Mouse (Mus musculus) midbrain, embryonic 14.5 days (tissue): ENCODE measurements around the gene Runx1. TPM values are rescaled to one million over a fixed set of nuclear protein-coding genes. Genes with fewer than 3 reads are reported as not detected.

ENCODE experiments used
- ATAC-seq: fragments of 200-750 bp; cut with Nextera tagmentation; 2 replicates; pipeline ENCODE4 v1.8.0; 2017; ENCODE audit warnings: moderate number of reproducible peaks, moderate library complexity; ENCODE audit not compliant: low FRiP score, low TSS enrichment
- DNase-seq: peaks from one replicate; pipeline ENCODE4 v3.0.0-alpha.2; 2015
- H3K27ac ChIP-seq: fragments of 300-500 bp; sonication (generic); replicated peaks from 2 replicates; pipeline ENCODE4 v1.5.1; 2014; ENCODE audit warnings: mild to moderate bottlenecking, low read depth, low read length, moderate library complexity
- H3K27me3 ChIP-seq: fragments of 300-500 bp; sonication (generic); 2 replicates; pipeline ENCODE4 v1.6.1; 2014; ENCODE audit warnings: low read length, control low read depth, mixed read lengths; ENCODE audit not compliant: control insufficient read depth, insufficient read depth
- H3K36me3 ChIP-seq: fragments of 300-500 bp; sonication (generic); 2 replicates; pipeline ENCODE4 v1.6.1; 2014; ENCODE audit warnings: low read length, control low read depth; ENCODE audit not compliant: control insufficient read depth, insufficient read depth
- H3K4me1 ChIP-seq: fragments of 300-500 bp; sonication (generic); 2 replicates; pipeline ENCODE4 v1.6.1; 2014; ENCODE audit warnings: mild to moderate bottlenecking, antibody characterized with exemption, low read length, control low read depth; ENCODE audit not compliant: control insufficient read depth, insufficient read depth
- H3K4me2 ChIP-seq: fragments of 300-500 bp; sonication (generic); 2 replicates; pipeline ENCODE4 v1.6.1; 2014; ENCODE audit warnings: mild to moderate bottlenecking, low read length, moderate library complexity
- H3K4me3 ChIP-seq: fragments of 300-500 bp; sonication (generic); replicated peaks from 2 replicates; pipeline ENCODE4 v1.5.1; 2014; ENCODE audit warnings: low read depth, low read length
- H3K9ac ChIP-seq: fragments of 300-500 bp; sonication (generic); replicated peaks from 2 replicates; pipeline ENCODE4 v1.6.1; 2014; ENCODE audit warnings: mild to moderate bottlenecking, low read length, moderate library complexity
- H3K9me3 ChIP-seq: fragments of 300-500 bp; sonication (generic); 2 replicates; pipeline ENCODE4 v1.6.1; 2016; ENCODE audit warnings: low read length, control low read depth, mixed read lengths; ENCODE audit not compliant: control insufficient read depth
- WGBS: fragments of 180-500 bp; shearing (Covaris S2); extraction: QIAGEN DNeasy Blood & Tissue Kit; methylation state at CpG from one replicate; pipeline ENCODE4 v1.1.7; 2014; 5-methylcytosine and 5-hydroxymethylcytosine counted together
- polyA plus RNA-seq: library from polyadenylated mRNA; unstranded; fragments of >200 nt; fragmentation: Nextera tagmentation; extraction: Ambion mirVana; gene quantifications from 2 replicates; pipeline ENCODE4 v1.2.1, GENCODE M21; 2014

Runx1 gene
- polyA plus RNA-seq, 1 experiment from 2014 or later, result 0.76 TPM

GRCm38 (mm10) chr16:92609717-92610077, 216.3 kb downstream of the Runx1 start:
- WGBS, result 59% methylated on average over 11 of the region's 11 CpGs
- no peak overlapping the region for H3K4me2 ChIP-seq
- no peaks in the 10 kb centered on the region for H3K36me3 ChIP-seq
- H3K27me3 ChIP-seq, result peaks cover 9% of the 10 kb centered on the region
- H3K9ac ChIP-seq, result no peak overlapping the region
- ATAC-seq (no peak), DNase-seq (no peak)
- peaks cover 12% of the 10 kb centered on the region for H3K4me1 ChIP-seq
- H3K9me3 ChIP-seq, result no peaks in the 10 kb centered on the region
- no peak overlapping the region for H3K4me3 ChIP-seq
- H3K27ac ChIP-seq, result no peak overlapping the region

- no peak overlapping the region for H3K27ac ChIP-seq
- H3K27me3 ChIP-seq, result peaks cover 9% of the 10 kb centered on the region
- H3K4me3 ChIP-seq, result no peak overlapping the region
- 0 out of 2 replicates have a peak overlapping the region, but pooled peaks have one; percentile 15 for H3K4me2 ChIP-seq
- peaks cover 12% of the 10 kb centered on the region for H3K4me1 ChIP-seq
- H3K36me3 ChIP-seq, result no peaks in the 10 kb centered on the region
- ATAC-seq (no peak), DNase-seq (no peak)
- WGBS, result 19% methylated on average over 8 of the region's 8 CpGs
- H3K9ac ChIP-seq, result no peak overlapping the region
- H3K9me3 ChIP-seq, result no peaks in the 10 kb centered on the region
Observed at GRCm38 (mm10) chr16:92609006-92609716, 216.8 kb downstream of the Runx1 start.

- Histone ChIP-seq H3K36me3 (no peaks in the 10 kb centered on the region), H3K4me1 (peaks cover 12% of the 10 kb centered on the region), H3K9ac (no peak overlapping the region), H3K4me2 (0 out of 2 replicates have a peak overlapping the region, but pooled peaks have one; percentile 15), H3K27me3 (peaks cover 9% of the 10 kb centered on the region), H3K27ac (no peak overlapping the region), H3K4me3 (no peak overlapping the region), H3K9me3 (no peaks in the 10 kb centered on the region)
- WGBS, result 38% methylated on average over 14 of the region's 14 CpGs
- ATAC-seq (no peak), DNase-seq (peak; percentile 25)
Observed at GRCm38 (mm10) chr16:92608180-92608960, 217.6 kb downstream of the Runx1 start.

- Histone ChIP-seq H3K27me3 (peaks cover 9% of the 10 kb centered on the region), H3K36me3 (no peaks in the 10 kb centered on the region), H3K9ac (no peak overlapping the region), H3K4me3 (no peak overlapping the region), H3K27ac (no peak overlapping the region), H3K9me3 (no peaks in the 10 kb centered on the region), H3K4me2 (no peak overlapping the region), H3K4me1 (peaks cover 12% of the 10 kb centered on the region)
- no peak for DNase-seq
- ATAC-seq, result peak; percentile 37
- 85% methylated on average over 7 of the region's 7 CpGs for WGBS
Observed at GRCm38 (mm10) chr16:92606491-92606965, 219.4 kb downstream of the Runx1 start.

- DNase-seq (peak; percentile 65), ATAC-seq (peak; percentile 60)
- Histone ChIP-seq H3K27me3 (peaks cover 9% of the 10 kb centered on the region), H3K4me2 (peak overlapping the region; percentile 68), H3K36me3 (no peaks in the 10 kb centered on the region), H3K9me3 (no peaks in the 10 kb centered on the region), H3K4me1 (peaks cover 11% of the 10 kb centered on the region), H3K9ac (peak overlapping the region; percentile 43; the same call in 1 of the 2 replicates), H3K27ac (no peak overlapping the region), H3K4me3 (peak overlapping the region; percentile 39)
- 12% methylated on average over 64 of the region's 64 CpGs for WGBS
Observed at GRCm38 (mm10) chr16:92605606-92606490, 220.1 kb downstream of the Runx1 start.

- Histone ChIP-seq H3K4me1 (no peaks in the 10 kb centered on the region), H3K27me3 (peaks cover 9% of the 10 kb centered on the region), H3K36me3 (no peaks in the 10 kb centered on the region), H3K4me3 (no peak overlapping the region), H3K9me3 (no peaks in the 10 kb centered on the region), H3K9ac (no peak overlapping the region), H3K27ac (no peak overlapping the region), H3K4me2 (no peak overlapping the region)
- 84% methylated on average over 11 of the region's 11 CpGs for WGBS
- DNase-seq, result no peak
- ATAC-seq, result no peak
Observed at GRCm38 (mm10) chr16:92602504-92602903, 223.4 kb downstream of the Runx1 start.

- no peak overlapping the region for H3K4me2 ChIP-seq
- H3K4me1 ChIP-seq, result no peaks in the 10 kb centered on the region
- ATAC-seq (no peak), DNase-seq (no peak)
- H3K9me3 ChIP-seq, result no peaks in the 10 kb centered on the region
- no peak overlapping the region for H3K27ac ChIP-seq
- H3K9ac ChIP-seq, result no peak overlapping the region
- H3K4me3 ChIP-seq, result no peak overlapping the region
- no peaks in the 10 kb centered on the region for H3K36me3 ChIP-seq
- H3K27me3 ChIP-seq, result peaks cover 6% of the 10 kb centered on the region
- WGBS, result 67% methylated on average over 9 of the region's 9 CpGs
Observed at GRCm38 (mm10) chr16:92601270-92601826, 224.6 kb downstream of the Runx1 start.

- DNase-seq (no peak), ATAC-seq (no peak)
- H3K4me2 ChIP-seq, result no peak overlapping the region
- H3K9ac ChIP-seq, result no peak overlapping the region
- H3K4me3 ChIP-seq, result no peak overlapping the region
- H3K4me1 ChIP-seq, result no peaks in the 10 kb centered on the region
- no peaks in the 10 kb centered on the region for H3K9me3 ChIP-seq
- no peak overlapping the region for H3K27ac ChIP-seq
- no peaks in the 10 kb centered on the region for H3K27me3 ChIP-seq
- WGBS, result 76% methylated on average over 11 of the region's 11 CpGs
- H3K36me3 ChIP-seq, result no peaks in the 10 kb centered on the region
Observed at GRCm38 (mm10) chr16:92599451-92599850, 226.5 kb downstream of the Runx1 start.
